Mouse (Mus musculus): ENCODE data around the gene Kif9. TPM values are rescaled to one million over a fixed set of nuclear protein-coding genes. Genes with fewer than 3 reads are reported as not detected.

Kif9 gene
- total and polyA plus RNA-seq, 3 experiments = 0.54 to 0.72 TPM; not detected in 1

DNA sequence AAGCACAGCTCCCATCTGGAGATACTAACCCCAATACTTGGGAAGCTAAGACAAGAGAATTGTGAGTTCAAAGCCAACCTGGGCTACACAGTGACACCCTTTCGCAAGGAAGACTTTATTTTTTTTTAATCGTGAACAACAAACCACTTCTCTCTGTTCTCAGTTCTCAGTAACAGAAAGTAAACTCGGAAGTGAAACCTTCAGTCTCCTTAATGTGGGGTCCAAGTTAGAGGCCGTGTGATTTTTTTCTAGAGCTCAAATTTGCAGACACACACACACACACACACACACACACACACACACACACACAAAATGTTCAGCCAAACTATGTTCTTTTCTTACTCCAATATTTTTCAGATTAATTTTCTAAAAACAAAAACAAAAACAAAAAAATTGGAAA is 1.9 kb downstream of the Kif9 start:
- Histone ChIP-seq H3K4me3 (ENCODE audit: control insufficient read depth in 1 of 2, insufficient read depth in 1 of 2, low read depth in 2 of 2, low read length in 2 of 2) (no peak overlapping the region), H3K9ac (ENCODE audit: control insufficient read depth, low read depth, low read length, poor library complexity, severe bottlenecking) (no peak overlapping the region), H3K36me3 (ENCODE audit: control insufficient read depth in 1 of 2, insufficient read depth in 2 of 2, low read length in 2 of 2) (peaks cover 0 to 5% of the 10 kb centered on the region in 2 experiments; a peak in 2 of 4 replicates), H3K27me3 (ENCODE audit: control insufficient read depth in 1 of 2, insufficient read depth in 2 of 2, low read length in 2 of 2) (peaks cover 0 to 2% of the 10 kb centered on the region in 2 experiments; a peak in 1 of 4 replicates), H3K27ac (ENCODE audit: control insufficient read depth, low read depth, low read length) (no peak overlapping the region), H3K9me3 (replicated peaks; ENCODE audit: insufficient read depth, low read length) (no peaks in the 10 kb centered on the region), H3K79me2 (ENCODE audit: control insufficient read depth, insufficient read depth, low read length, poor library complexity) (no peaks in the 10 kb centered on the region; the same call in 1 of the 2 replicates), H3K4me1 (ENCODE audit: control insufficient read depth in 1 of 2, insufficient read depth in 2 of 2, low read length in 2 of 2) (peaks cover 0 to 6% of the 10 kb centered on the region in 2 experiments; a peak in 3 of 4 replicates)
- no peak for TF ChIP-seq ZKSCAN1 (IDR thresholded peaks at IDR 0.05; ENCODE audit: low read depth, low read length)
- TF ChIP-seq POLR2A (IDR thresholded peaks at IDR 0.05; ENCODE audit: control insufficient read depth in 1 of 2, insufficient read depth in 1 of 2, low read depth in 1 of 2, low read length in 2 of 2, poor library complexity in 1 of 2) = no peak
- no peak for TF ChIP-seq GABPA (IDR thresholded peaks at IDR 0.05; ENCODE audit: low read depth, low read length)
- TF ChIP-seq POLR2AphosphoS2 (IDR thresholded peaks at IDR 0.05; ENCODE audit: low read length) = no peak
- TF ChIP-seq KAT2A (conservative IDR thresholded peaks at IDR 0.05; ENCODE audit: low read depth, low read length) = no peak
- TF ChIP-seq ZC3H11A (IDR thresholded peaks at IDR 0.05; ENCODE audit: low read depth, low read length) = no peak
- DNase-seq (ENCODE audit: low read depth, low spot score) = no peak

DNA sequence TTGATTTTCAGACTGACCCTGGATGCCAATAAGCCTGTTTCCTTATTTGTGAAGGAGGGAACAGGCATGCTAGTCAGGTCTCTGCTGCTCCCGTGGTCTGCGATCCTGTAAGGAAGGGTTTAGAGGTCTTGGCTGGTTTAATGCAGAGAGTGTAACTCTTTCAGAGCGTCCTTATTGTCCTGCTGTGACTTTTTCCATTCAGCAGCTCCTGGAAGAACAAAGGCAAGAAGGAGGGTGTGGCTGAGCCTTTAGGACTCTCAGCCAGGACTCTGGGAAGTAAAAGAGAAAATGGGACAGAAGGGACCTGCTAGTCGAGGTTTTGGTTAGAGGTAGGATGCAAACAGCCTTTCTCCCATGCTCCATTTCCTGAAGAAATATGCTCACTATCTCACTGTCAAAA is 12.1 kb downstream of the Kif9 start:
- Histone ChIP-seq H3K9me3 (replicated peaks; ENCODE audit: insufficient read depth, low read length) (no peaks in the 10 kb centered on the region), H3K27ac (ENCODE audit: control insufficient read depth, low read depth, low read length) (no peak overlapping the region), H3K36me3 (ENCODE audit: control insufficient read depth in 1 of 2, insufficient read depth in 2 of 2, low read length in 2 of 2) (no peaks in the 10 kb centered on the region), H3K27me3 (ENCODE audit: control insufficient read depth in 1 of 2, insufficient read depth in 2 of 2, low read length in 2 of 2) (peaks cover 3 to 4% of the 10 kb centered on the region in 2 experiments), H3K4me1 (ENCODE audit: control insufficient read depth in 1 of 2, insufficient read depth in 2 of 2, low read length in 2 of 2) (no peaks in the 10 kb centered on the region), H3K9ac (ENCODE audit: control insufficient read depth, low read depth, low read length, poor library complexity, severe bottlenecking) (no peak overlapping the region), H3K79me2 (ENCODE audit: control insufficient read depth, insufficient read depth, low read length, poor library complexity) (no peaks in the 10 kb centered on the region), H3K4me3 (ENCODE audit: control insufficient read depth in 1 of 2, insufficient read depth in 1 of 2, low read depth in 2 of 2, low read length in 2 of 2) (no peak overlapping the region)
- DNase-seq (ENCODE audit: low read depth, low spot score) = no peak
- no peak for TF ChIP-seq ZNF384 (IDR thresholded peaks at IDR 0.05; ENCODE audit: low read depth, low read length)
- TF ChIP-seq MAZ (IDR thresholded peaks at IDR 0.05; ENCODE audit: low read depth, low read length) = no peak
- no peak for TF ChIP-seq MEF2A (IDR thresholded peaks at IDR 0.05; ENCODE audit: extremely low read depth, insufficient replicate concordance, low read depth, low read length, poor library complexity, severe bottlenecking)
- no peak for TF ChIP-seq MXI1 (IDR thresholded peaks at IDR 0.05; ENCODE audit: low read depth, low read length)
- TF ChIP-seq KAT2A (conservative IDR thresholded peaks at IDR 0.05; ENCODE audit: low read depth, low read length) = no peak
- no peak for TF ChIP-seq ZC3H11A (IDR thresholded peaks at IDR 0.05; ENCODE audit: low read depth, low read length)
- TF ChIP-seq EP300 (IDR thresholded peaks at IDR 0.05; ENCODE audit: low read depth in 1 of 2, low read length in 2 of 2) = no peak
- TF ChIP-seq JUND (IDR thresholded peaks at IDR 0.05; ENCODE audit: low read depth, low read length) = no peak
- TF ChIP-seq CHD2 (IDR thresholded peaks at IDR 0.05; ENCODE audit: low read length) = no peak
- TF ChIP-seq ELF1 (IDR thresholded peaks at IDR 0.05; ENCODE audit: low read depth, low read length) = no peak
- TF ChIP-seq UBTF (IDR thresholded peaks at IDR 0.05; ENCODE audit: borderline replicate concordance, insufficient read depth, low read depth, low read length) = no peak
